In the genomic region with DNA sequence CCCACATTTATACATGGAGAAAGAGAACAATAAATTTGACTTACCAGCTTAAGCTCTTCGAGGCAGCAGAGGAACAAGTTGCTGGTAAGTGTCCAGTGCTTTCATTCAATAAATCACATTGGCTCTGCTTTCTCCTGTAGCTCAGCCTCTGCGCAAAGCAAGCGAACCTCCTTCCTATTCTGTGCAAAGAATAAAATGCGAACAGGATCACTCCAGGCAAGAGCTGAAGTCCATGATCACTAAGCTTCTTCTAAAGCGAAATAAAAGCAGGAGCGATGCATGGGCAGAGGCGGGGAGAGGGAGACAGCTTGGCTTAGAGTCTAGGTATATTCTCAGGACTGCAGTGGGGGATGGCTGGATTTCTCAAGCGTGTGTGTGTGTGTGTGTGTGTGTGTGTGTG, we compare ENCODE assay signal across 22 mouse cellular contexts.
DNase-seq lines count a peak whose midpoint lies in the region; TF ChIP-seq lines count a peak whose summit lies in the region.
"Had no signal": no experiment of that assay in that cellular context is flagged by ENCODE, and none has a peak within 500 bp of the region (broad histone marks: within the 10 kb centered on the region; RNA-seq: fewer than 3 reads in every experiment).

No protein-coding gene starts in this region.

- H3K27ac ChIP-seq in cortical plate, adult 2 months (ENCODE audit: insufficient read depth, low read length): no peak overlapping the region
- H3K27ac ChIP-seq: forebrain, embryonic 10.5 days; hindbrain, embryonic 10.5 days; midbrain, embryonic 12.5 days had no signal

- intact Hi-C loops in left cerebral cortex, postnatal 25 days (cut with DNase I): no loop called here
- intact Hi-C loops in left cerebral cortex, postnatal 4 days (cut with DNase I): no loop called here

- TF ChIP-seq CTCF in cortical plate, adult 2 months (IDR thresholded peaks at IDR 0.05; ENCODE audit: extremely low read depth, insufficient read depth, low read length): no peak

- TF ChIP-seq POLR2A in cortical plate, adult 2 months (IDR thresholded peaks at IDR 0.05; ENCODE audit: extremely low read depth, insufficient read depth, low read length): no peak

- peaks cover 3% of the 10 kb centered on the region; the same call in 1 of the 2 replicates for H3K4me1 ChIP-seq in cortical plate, adult 2 months (ENCODE audit: control insufficient read depth, insufficient read depth, low read length)
- H3K4me1 ChIP-seq: heart, embryonic 12.5 days had no signal

- DNase-seq in frontal cortex, postnatal 36 days (ENCODE audit: low spot score in 2 of 2): peak; percentile 18 to 31
- DNase-seq in frontal cortex, postnatal 14 days (ENCODE audit: low spot score in 2 of 2): no peak
- DNase-seq in left cerebral cortex, postnatal 25 days (ENCODE audit: low spot score in 2 of 2): peak; percentile 26 to 57
- no peak for DNase-seq in left cerebral cortex, postnatal 4 days
- DNase-seq in right cerebral cortex, adult 2 months (ENCODE audit: low spot score in 2 of 2): peak; percentile 28 to 29
- DNase-seq in right cerebral cortex, postnatal 4 days: no peak
- no peak for DNase-seq in urinary bladder, adult 18-20 months (ENCODE audit: low spot score in 2 of 2)
- DNase-seq: adrenal gland, postnatal 14 days; cerebellum, adult 11 months; cerebellum, adult 9-11 months; gastrocnemius, postnatal 10 days; heart, postnatal 10 days; kidney, adult 18-20 months; kidney, postnatal 10 days; lung, postnatal 10 days; thymus, adult 18-20 months; thymus, postnatal 4 days had no signal

- peak overlapping the region; percentile 21 for H3K4me3 ChIP-seq in cortical plate, adult 2 months (ENCODE audit: insufficient read depth, low read length)
- H3K4me3 ChIP-seq: forebrain, embryonic 10.5 days; heart, embryonic 12.5 days; hindbrain, embryonic 10.5 days; midbrain, embryonic 12.5 days had no signal

Comparison
In these comparisons a context has a peak if more than half of its experiments do, and no peak if none do; other contexts are left out.
1. DNase-seq: peak in frontal cortex, postnatal 36 days (2 of 2), left cerebral cortex, postnatal 25 days (2 of 2) and right cerebral cortex, adult 2 months (2 of 2); none in frontal cortex, postnatal 14 days (0 of 2), left cerebral cortex, postnatal 4 days (single experiment), right cerebral cortex, postnatal 4 days (single experiment) and urinary bladder, adult 18-20 months (0 of 2).